In genomic region chr7:144175481-144176233, GRCm38 (mm10) we compare ENCODE assay signal across 9 mouse cellular contexts.
DNase-seq lines count a peak whose midpoint lies in the region; ATAC-seq and TF ChIP-seq lines count a peak whose summit lies in the region.
"Had no signal": no experiment of that assay in that cellular context is flagged by ENCODE, and none has a peak within 500 bp of the region (broad histone marks: within the 10 kb centered on the region; RNA-seq: fewer than 3 reads in every experiment).

No protein-coding gene starts in this region.

- no peak overlapping the region for H3K27ac ChIP-seq in liver, embryonic 12.5 days
- no peak overlapping the region for H3K27ac ChIP-seq in liver, postnatal 0 days (ENCODE audit: low read depth)
- H3K27ac ChIP-seq: liver, embryonic 13.5 days had no signal

- no peak for DNase-seq in liver, postnatal 0 days
- DNase-seq in embryo, embryonic 9.5 days (ENCODE audit: extremely low spot score): peak; percentile 18
- DNase-seq in heart, postnatal 14 days: peak; percentile 5
- DNase-seq in layer of hippocampus, adult 8-10 months (ENCODE audit: low spot score in 2 of 2): peak; percentile 50 to 59
- peak; percentile 56 for DNase-seq in neural tube, embryonic 10.5 days (ENCODE audit: extremely low spot score, low spot score)
- no peak for DNase-seq in thymus, postnatal 36 days
- DNase-seq: liver, embryonic 13.5 days had no signal

- H3K9me3 ChIP-seq in liver, embryonic 12.5 days (replicated peaks): no peaks in the 10 kb centered on the region
- H3K9me3 ChIP-seq in liver, postnatal 0 days (ENCODE audit: low read length): no peaks in the 10 kb centered on the region
- H3K9me3 ChIP-seq: liver, embryonic 13.5 days had no signal

- H3K4me3 ChIP-seq in liver, embryonic 12.5 days: no peak overlapping the region
- H3K4me3 ChIP-seq in liver, postnatal 0 days (ENCODE audit: low read depth, low read length): no peak overlapping the region
- H3K4me3 ChIP-seq: liver, embryonic 13.5 days had no signal

- no peak for TF ChIP-seq CTCF in liver, postnatal 0 days (IDR thresholded peaks at IDR 0.05; ENCODE audit: low read depth)

- peaks cover 59% of the 10 kb centered on the region for H3K27me3 ChIP-seq in liver, embryonic 12.5 days (replicated peaks)
- 0 out of 2 replicates have a peak, but pooled peaks cover 6% of the 10 kb centered on the region for H3K27me3 ChIP-seq in liver, postnatal 0 days (ENCODE audit: insufficient read depth, low read length)

- no peak overlapping the region for H3K9ac ChIP-seq in liver, embryonic 12.5 days
- no peak overlapping the region for H3K9ac ChIP-seq in liver, postnatal 0 days (replicated peaks)
- H3K9ac ChIP-seq: liver, embryonic 13.5 days had no signal

- no peak for TF ChIP-seq EP300 in liver, postnatal 0 days (IDR thresholded peaks at IDR 0.05; ENCODE audit: low read depth)

- H3K4me2 ChIP-seq in liver, embryonic 12.5 days: peak overlapping the region; percentile 16
- H3K4me2 ChIP-seq in liver, postnatal 0 days (ENCODE audit: low read depth, low read length): no peak overlapping the region
- H3K4me2 ChIP-seq: liver, embryonic 13.5 days had no signal

- H3K4me1 ChIP-seq in liver, embryonic 12.5 days: no peaks in the 10 kb centered on the region
- H3K4me1 ChIP-seq in liver, postnatal 0 days (ENCODE audit: insufficient read depth): no peaks in the 10 kb centered on the region
- H3K4me1 ChIP-seq: liver, embryonic 13.5 days had no signal

- intact Hi-C loops in heart, postnatal 14 days (cut with DNase I): no loop called here

- 14% methylated on average over 40 of the region's 40 CpGs for WGBS in liver, embryonic 12.5 days (ENCODE audit: insufficient replicate concordance)
- 19% methylated on average over 40 of the region's 40 CpGs for WGBS in liver, postnatal 0 days (ENCODE audit: insufficient replicate concordance)

- H3K36me3 ChIP-seq in liver, embryonic 12.5 days: no peaks in the 10 kb centered on the region
- no peaks in the 10 kb centered on the region for H3K36me3 ChIP-seq in liver, postnatal 0 days (replicated peaks; ENCODE audit: insufficient read depth, low read length)
- H3K36me3 ChIP-seq: liver, embryonic 13.5 days had no signal

- ATAC-seq in liver, embryonic 12.5 days: no peak
- no peak for ATAC-seq in liver, postnatal 0 days
- ATAC-seq in erythroblast, adult 5-6 weeks (replicated peaks; ENCODE audit: low FRiP score, poor library complexity, severe bottlenecking): no peak

Comparison
In these comparisons a context has a peak if more than half of its experiments do, and no peak if none do; other contexts are left out.
1. DNase-seq: peak in embryo, embryonic 9.5 days (single experiment), heart, postnatal 14 days (2 of 2), layer of hippocampus, adult 8-10 months (2 of 2) and neural tube, embryonic 10.5 days (single experiment); none in liver, postnatal 0 days (single experiment) and thymus, postnatal 36 days (0 of 2).